Mouse (Mus musculus) left cerebral cortex, adult 18-20 months (tissue): Measurements from ENCODE around the gene Fam227a. TPM values are rescaled to one million over a fixed set of nuclear protein-coding genes. Genes with fewer than 3 reads are reported as not detected.
A peak's percentile ranks its signal among the peaks of the same experiment; 100 is the strongest.

ENCODE experiments used
- DNase-seq, 2 experiments: peaks; one replicate each; pipeline ENCODE4 v3.0.0; 2021 to 2022; ENCODE audit warnings: low spot score in 2 of 2, mixed read lengths in 1 of 2
- long read RNA-seq, 2 experiments: library from polyadenylated mRNA; stranded (forward); transcript quantifications; one replicate each; pipeline ENCODE4 v2.0.0; 2021
- total RNA-seq, 2 experiments: library from RNA; stranded (reverse); gene quantifications; 2 replicates each; pipeline ENCODE4 v1.2.3; 2021

The Fam227a gene
- 10 to 100 TPM in 1 of 2 experiments, 1 to 10 TPM in 1; 9.3 to 10.0 TPM for total RNA-seq
- long read RNA-seq, experiment 1 = 0 reads
- long read RNA-seq, experiment 2 = 0 reads

GRCm38 (mm10) chr15:79658531-79659375, at the start of gene Fam227a, which contains the start of gene Cby1:
Gene Fam227a (minus strand): TSS chr15:79658956.
Gene Cby1 (plus strand): TSS chr15:79659199.
- peak; percentile 94 to 96 for DNase-seq

DNA sequence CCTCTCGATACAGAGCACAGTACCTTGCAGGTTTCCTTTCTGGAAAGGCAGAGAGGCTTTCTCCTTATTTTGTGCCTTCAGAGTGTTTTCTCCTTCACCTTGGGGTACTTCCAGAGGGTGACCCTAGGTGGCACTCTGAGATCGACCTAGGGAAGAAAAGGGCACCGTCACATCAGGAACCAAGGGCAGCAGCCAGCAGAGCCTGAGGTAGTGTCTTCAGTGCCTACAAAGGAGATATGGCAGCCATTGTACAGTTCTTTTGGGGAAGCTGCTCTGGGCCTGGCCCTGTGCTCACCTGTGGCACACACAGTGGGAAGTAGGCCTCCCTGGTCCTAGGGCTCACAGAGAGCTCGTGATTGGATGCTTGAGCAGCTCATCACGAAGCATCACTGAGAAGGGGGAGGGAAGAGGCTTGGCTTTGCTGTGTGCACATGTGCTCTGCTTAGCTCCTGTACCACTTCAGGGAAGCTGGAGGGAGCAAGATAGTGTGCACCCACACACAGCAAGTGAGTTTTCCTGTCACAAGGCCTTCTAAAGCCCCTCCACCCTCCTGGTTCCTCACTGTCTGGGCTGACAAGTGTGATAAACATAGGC, 49.6 kb upstream of the Fam227a start:
- no peak for DNase-seq

DNA sequence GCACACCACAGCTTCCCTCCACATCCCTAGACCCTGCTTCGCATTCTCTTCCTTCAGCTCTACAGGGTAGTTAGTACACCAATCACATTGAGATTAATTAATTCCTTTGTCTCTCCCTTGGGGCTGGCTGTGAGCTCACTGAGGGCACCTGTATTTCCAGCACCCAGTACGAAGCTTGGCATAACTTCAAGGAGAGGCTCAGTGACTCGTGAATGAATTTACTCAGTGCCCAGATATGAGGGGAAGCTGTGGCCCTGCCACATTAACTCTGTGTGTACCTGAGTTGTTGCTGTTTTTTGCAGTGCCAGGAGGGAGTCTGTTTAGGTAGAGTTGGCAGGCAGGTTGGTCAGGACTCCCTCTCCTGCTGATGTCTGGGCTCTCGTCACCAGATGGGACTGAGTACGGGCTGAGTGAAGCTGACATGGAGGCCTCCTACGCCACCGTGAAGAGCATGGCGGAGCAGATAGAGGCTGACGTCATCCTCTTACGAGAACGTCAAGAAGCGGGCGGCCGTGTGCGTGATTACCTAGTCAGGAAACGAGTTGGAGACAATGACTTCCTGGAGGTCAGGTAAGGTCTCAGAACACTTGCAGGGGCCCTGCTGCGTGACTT, 48.0 kb upstream of the Fam227a start:
- no peak for DNase-seq

GRCm38 (mm10) chr15:79697558-79698187, 38.9 kb upstream of the Fam227a start:
- no peak for DNase-seq

DNA sequence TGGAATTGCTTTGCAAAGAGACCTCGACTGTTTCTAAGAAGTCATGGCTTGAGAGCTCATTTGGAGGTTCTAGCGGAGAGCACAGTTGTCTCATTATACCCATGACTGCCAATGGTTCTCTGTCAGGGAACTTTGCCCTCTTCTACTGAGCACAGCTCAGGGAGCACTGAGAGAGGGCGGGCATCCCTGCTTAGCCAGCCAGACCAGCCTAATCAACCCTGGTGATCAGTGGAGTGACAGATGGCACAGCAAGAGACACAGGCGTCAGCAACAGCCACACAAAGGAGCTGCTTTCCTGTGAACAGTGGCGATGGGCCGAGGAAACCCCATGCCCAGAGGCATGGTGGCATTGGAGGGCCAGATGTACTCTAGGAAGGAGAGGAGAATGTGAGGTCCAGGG, 38.3 kb upstream of the Fam227a start:
- DNase-seq = no peak

DNA sequence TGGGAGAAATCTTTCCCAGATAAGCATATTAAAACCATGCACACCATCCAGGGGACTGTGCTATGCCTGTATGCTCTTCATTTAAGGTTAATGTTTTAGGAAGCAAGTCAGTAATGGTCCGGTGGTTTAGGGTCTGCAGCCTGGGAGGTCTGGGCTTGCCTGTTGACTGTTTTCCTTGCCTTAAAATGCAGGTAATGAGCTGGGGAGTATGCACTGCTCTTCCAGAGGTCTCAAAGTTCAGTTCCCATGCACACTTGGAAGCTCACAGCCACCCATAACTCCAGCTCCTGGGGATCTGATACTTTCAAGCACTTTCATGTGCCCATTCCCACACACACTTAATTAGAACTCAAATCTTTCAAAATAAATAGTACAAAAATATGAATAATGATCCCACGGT, 37.8 kb upstream of the Fam227a start:
- no peak for DNase-seq

DNA sequence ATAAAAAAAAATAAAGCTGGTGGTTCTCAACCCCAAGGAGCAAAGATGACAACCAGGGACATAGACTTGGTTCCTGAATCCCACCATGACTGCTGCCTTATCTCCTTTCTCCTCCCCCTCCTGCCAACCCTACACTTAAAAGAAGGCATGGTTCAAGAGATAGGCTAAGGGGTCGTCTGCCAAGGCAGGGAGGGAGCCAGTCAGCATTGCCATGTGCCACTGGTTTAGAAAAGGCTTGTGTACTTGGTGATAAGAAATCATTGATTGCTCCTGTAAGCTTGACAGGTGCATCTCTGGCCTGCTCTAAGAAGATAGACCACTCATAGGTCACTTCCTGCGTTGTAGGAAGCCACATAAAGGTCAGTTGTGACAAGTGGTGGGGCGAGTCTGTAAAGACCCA, 36.8 kb upstream of the Fam227a start:
- no peak for DNase-seq

DNA sequence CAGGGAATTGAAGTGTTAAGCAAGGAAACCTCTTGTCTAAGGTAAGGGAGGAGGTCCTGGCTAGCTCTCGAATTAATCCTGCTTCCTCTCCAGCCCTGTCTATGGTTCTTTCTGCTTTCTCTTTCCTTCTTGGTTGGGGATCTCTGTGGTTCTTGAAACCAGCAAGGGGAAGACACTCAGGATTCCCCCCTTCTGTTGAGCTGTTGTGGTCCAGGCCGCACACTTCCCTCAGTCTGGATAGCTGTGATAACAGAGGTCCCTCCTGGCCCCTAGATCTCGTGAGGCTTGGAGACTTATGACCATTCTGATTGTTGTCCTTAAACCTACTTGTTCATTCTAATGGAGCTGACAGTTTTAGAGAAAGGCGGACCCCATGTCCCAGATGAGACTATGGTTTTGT, 35.8 kb upstream of the Fam227a start:
- no peak for DNase-seq

DNA sequence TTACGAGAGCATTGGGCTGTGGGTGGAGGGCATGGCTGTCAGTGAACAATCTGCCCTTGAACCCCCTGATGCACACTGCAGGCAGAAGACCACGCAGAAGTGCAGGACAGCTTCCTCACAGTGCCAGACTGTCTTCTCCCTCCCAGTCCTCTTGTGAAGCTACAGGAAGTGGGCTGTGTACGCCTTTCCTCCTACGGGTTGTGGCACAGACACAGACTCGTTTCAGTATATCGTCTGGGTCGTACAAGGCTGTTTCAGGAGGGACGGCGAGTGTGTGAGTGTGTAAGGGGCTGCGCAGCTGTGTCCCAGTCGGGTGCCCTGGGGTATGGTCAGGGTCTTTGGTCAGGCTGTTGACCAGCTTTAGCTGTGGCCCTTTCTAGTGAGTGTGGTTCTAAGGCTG, 35.0 kb upstream of the Fam227a start:
- no peak for DNase-seq

DNA sequence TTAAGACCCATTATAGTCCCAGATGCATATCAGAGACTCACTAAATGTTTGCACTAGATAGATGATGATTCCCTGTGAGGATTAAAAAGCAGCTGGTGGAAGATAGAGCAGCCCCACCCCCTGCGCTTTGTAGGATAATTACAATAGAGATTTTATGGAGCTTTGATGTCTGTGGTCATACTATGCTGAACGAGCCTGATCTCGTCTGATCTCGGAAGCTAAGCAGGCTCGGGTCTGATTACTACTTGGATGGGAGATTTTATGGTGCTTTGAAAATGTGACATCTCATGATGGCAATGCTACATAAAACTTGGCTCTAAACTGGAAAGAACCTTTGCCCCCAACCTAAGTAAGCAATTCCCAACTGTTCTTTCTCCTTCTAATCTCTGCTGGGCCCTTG, 33.6 kb upstream of the Fam227a start:
- DNase-seq = no peak

DNA sequence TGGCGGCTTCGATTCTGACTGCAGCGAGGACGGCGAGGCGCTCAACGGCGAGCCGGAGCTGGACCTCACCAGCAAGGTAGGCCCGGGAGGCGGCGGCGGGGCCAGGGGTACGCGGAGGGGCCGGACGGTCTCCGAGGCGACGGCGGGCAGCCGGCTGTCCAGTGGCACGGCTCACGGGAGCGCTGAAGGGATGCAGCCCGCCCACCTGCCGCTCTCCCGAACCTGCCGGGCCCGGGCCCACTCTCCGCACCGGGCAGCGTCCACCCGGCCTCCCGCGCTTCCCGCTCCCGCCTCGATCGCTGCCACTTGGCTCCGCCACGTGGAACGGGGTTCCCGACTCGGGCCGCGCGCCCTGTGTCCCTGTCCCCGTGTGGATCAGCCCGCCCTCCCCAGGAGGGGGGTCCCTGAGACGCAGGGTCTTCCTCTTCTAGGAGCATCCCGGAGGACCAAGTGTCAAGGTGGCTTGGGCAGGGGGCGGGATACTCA, 32.3 kb upstream of the Fam227a start:
- DNase-seq = no peak

DNA sequence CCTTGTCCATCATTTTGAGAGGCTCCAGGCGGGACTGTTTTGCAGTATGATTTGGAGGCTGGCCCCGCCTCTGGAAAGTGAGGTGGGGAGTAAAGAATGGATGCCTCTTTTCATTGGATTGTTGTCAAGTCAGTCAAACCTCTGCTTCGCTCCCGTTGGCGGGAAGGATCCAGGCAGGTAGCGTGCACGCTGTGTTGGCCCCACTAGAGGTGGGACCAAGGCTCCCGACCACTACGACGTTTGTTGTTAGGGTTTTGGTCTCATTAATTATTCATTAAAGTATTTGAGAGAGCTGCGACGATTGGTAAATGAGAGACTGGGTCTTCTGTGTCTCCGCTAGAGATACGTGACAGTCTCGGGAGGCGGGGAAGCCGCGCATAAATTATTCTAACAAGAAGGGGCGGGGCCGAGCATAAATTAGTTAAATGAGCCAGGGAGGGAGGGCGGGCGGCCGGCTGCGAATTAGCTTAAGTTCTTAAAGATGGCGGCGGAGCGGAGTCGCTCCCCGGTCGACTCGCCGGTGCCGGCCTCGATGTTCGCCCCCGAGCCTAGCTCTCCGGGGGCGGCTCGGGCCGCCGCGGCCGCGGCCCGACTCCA, 31.8 kb upstream of the Fam227a start, which contains the start of gene Gtpbp1:
Gtpbp1 (plus strand) TSS at position 420 of the 597 bp plus-strand sequence.
- peak; percentile 94 to 97 for DNase-seq

- DNase-seq = no peak
Measured at GRCm38 (mm10) chr15:79689662-79690425, 31.1 kb upstream of the Fam227a start.

DNA sequence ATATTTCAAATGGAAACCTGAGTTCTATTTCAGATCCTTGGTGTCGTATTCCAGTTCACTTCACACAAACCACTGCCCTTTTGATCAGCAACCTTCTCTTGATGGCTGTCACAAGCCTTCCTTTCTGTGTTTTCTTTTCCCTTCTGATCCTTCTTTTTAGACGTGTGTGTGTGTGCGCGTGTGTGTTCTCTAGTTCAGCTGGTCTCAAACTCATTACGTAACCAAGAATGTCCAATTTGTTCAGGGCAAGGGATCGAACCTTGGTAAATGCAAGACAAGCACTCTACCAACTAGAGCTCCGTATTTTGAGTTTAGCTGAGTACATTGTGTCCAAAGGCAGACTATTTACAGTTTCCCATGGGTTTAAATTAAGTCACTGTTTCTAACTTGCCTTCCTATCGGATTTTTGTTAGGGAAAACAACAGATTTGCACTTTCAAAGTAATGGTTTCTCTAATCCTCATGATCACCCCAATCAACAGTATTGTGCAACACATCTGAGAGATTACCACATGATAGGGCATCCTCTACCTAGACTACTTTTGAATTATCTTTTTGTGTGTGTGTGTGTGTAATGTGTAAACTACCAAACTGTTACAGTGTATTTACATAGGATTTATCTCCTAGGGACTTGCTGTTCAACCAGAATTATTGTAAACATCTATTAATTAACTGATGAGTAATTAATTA, 29.7 kb upstream of the Fam227a start:
- DNase-seq = no peak

GRCm38 (mm10) chr15:79687646-79688267, 29.0 kb upstream of the Fam227a start, which contains the start of gene Josd1:
Gene Josd1 (minus strand): TSS chr15:79687919.
- peak; percentile 96 to 97 for DNase-seq

- DNase-seq = peak; percentile 22 to 41
Measured at GRCm38 (mm10) chr15:79687175-79687574, 28.4 kb upstream of the Fam227a start.

DNA sequence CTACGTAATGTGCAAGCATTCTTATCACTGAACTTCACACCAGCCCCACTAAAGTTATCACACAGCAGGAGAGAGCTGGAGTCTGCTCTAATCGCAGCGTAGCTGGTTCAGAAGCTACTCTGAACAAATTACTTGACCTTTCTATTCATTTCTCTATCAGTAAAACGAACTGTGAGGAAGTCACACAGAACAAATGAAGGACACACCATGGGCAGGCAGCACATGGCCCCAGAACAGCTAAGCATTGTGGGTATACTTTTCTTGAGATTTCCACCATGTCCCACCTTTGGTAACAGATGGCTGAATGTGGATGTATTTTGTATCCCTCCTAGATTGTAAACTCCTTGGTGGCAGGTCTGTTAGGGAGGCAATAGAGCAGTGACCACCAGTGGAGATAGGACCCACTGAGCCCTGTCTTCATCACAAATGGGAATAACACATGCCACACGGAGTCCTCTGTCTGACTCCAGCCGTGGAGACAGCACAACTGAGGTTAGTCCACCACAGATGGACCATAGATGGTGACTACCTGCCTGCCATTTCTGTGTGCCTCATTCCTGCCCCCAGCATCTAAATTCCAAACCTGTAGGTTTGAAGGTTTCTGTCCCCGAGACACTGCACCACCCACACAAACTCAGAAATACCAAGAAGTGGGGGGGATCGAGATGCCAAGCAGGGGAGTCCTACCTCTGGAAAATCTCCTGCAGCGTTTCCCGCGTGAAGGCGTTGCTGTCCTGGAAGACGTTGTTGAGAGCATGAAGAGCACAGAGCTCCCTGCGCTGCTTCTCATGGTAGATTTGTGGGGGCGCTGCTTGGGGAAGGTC, 27.5 kb upstream of the Fam227a start:
- no peak for DNase-seq

DNA sequence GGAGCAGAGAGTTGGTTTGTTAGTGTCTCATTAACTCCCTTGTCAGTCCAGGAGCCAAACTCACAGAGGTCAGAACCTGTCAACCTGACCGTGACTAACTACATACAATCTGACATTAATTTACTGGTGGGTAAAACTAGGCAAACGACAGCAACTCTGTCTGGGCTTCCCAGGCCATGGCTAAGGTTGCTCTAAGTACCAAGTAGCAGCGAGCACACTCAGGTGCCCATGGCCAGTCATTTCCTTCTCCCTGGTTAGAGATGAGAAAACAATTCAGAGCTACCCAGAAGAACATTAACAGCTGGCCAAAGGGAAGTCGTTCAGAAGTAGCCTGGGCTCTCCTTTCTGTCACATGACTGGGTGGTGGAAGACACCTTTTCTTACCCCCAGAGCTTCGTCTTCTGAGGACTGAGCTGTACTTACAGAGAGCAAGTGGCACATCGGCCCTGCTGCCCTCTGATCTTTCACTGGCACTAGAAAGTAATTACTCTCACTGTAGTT, 26.4 kb upstream of the Fam227a start:
- DNase-seq = no peak
